Mouse (Mus musculus) T-helper 17 cell (primary cell): ENCODE measurements at regions not wholly inside any gene's neighbourhood (a gene's known extent, or its start where the extent isn't known, plus 50 kb on each side); places are given as distances from the start of the nearest gene placed in this dataset.

ENCODE experiments used
- in situ Hi-C, 2 experiments: fragments of 300-600 bp; cut with MboI, MseI; formaldehyde crosslinking; loops; 1 replicate in 1 of 2; 2 replicates in 1 of 2; pipeline ENCODE4 v1.15.1; 2025; ENCODE audit warnings: high pct_unique_total_duplicates in 2 of 2

DNA sequence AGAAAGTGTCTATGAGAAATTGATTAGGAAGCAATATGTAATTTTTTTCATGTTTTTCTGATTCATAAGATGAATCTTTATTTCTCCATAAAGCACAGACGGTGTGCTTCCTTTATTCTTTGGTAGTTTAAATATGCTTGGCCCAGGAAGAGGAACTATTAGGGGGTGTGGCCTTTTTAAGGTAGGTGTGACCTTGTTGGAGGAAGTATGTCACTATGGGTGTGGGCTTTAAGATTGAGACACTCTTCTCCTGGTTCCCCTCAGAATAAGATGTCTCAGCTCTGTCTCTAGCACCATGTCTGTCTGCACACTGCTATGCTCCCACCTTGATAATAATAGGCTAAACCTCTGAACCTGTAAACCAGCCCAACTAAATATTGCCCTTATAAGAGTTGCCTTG is 54.8 kb upstream of the Ccdc88a start:
- in situ Hi-C loops = no loop called here

DNA sequence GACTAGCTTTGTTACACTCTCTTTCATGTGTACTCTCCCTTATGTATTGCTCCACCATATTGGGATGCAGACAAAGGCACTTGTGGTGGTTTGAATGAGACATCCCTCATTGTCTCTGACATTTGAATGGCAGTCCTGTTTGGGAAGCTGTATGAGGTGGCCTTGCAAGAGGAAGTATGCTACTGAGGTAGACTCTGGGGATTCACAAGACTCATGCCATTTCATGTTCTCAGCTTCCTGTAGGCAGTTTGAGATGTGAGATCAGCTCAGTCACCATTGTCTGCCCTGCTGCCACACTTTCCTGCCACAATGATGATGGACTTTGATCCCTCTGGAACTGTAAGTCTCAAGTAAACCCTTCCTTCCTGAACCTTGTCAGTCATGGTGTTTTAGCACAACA is 62.9 kb upstream of the Ccdc88a start:
- in situ Hi-C loops = no loop called here

DNA sequence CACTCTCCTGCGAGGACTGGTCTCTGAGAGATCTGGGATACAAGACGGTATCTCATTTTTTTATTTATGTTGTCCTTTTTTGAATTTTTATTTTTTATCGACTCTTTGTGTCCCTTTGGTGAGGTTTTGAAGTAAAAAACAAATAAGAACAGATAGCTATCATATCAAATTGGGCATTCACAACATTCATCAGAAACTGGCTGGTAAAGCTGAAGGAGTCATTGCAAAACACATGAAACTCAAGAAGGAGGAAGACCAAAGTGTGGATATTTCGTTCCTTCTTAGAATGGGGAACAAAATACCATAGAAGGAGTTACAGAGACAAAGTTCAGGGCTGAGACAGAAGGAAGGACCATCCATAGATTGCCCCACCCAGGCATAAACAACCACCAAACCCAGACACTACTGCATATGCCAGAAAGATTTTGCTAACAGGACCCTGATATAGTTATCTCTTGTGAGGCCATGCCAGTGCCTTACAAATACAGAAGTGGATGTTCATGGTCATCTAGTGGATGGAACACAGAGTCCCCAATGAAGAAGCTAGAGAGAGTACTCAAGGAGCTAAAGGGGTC is 60.9 kb upstream of the Cfap36 start:
- in situ Hi-C loops = loop anchor here in 1 of 2 experiments (10.0 kb wide), 1 partner anchor 1153 kb away; no protein-coding TSS in a partner anchor

GRCm38 (mm10) chr11:29300517-29300916 is 53.3 kb upstream of the Cfap36 start:
- in situ Hi-C loops = loop anchor here in 1 of 2 experiments (10.0 kb wide), 1 partner anchor 1146 kb away; no protein-coding TSS in a partner anchor
